Mouse (Mus musculus) MEL (cell line): ENCODE data around the gene Dscam.

Source experiments
- POLR2A ChIP-seq, 2 experiments: IDR thresholded peaks; 2 replicates each; pipeline ENCODE4 v1.6.1; 2011 to 2012; ENCODE audit warnings: low read length in 2 of 2, mild to moderate bottlenecking in 2 of 2, control low read depth in 1 of 2, improper control_type of control experiment in 1 of 2, low read depth in 1 of 2, moderate library complexity in 1 of 2; ENCODE audit not compliant: control insufficient read depth in 1 of 2, insufficient read depth in 1 of 2, poor library complexity in 1 of 2
- ZNF384 ChIP-seq: IDR thresholded peaks from 2 replicates; pipeline ENCODE4 v1.6.1; 2012; ENCODE audit warnings: low read depth, mild to moderate bottlenecking, inconsistent platforms, low read length, improper control_type of control experiment

DNA sequence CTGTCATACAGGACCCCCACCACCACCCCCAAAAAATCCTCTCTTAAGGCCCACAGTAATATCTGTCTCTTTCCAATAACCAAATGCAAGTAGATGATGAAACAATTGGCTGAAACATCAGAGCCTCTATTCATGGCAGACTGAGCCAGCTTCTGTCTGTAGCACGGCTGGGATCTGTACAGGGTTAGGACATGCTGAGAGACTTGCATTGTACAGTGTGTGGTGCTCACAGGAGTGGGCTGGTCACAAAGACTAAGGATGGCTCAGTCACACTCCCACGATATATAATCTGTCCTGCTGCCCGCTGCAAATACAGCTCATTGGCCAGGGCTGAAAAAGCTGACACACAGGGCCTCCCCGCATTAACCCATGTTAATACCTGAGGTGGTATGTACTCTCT lies 474.7 kb downstream of the Dscam start:
- TF ChIP-seq ZNF384 (no peak), POLR2A (IDR thresholded peaks at IDR 0.05; ENCODE audit: control insufficient read depth in 1 of 2, insufficient read depth in 1 of 2, low read depth in 1 of 2, low read length in 2 of 2, poor library complexity in 1 of 2) (no peak)
